Mouse (Mus musculus): ENCODE data around the gene 9530053A07Rik. TPM values are rescaled to one million over a fixed set of nuclear protein-coding genes. Genes with fewer than 3 reads are reported as not detected.
A peak's percentile ranks its signal among the peaks of the same experiment; 100 is the strongest.
"Not testable (repeated sequence)": the region's sequence is repeated elsewhere in the genome, so short reads cannot be mapped to it uniquely, and the experiment has no call there.

Gene 9530053A07Rik
- polyA plus RNA-seq, 1 experiment from 2014 or later: 0.04 TPM

DNA sequence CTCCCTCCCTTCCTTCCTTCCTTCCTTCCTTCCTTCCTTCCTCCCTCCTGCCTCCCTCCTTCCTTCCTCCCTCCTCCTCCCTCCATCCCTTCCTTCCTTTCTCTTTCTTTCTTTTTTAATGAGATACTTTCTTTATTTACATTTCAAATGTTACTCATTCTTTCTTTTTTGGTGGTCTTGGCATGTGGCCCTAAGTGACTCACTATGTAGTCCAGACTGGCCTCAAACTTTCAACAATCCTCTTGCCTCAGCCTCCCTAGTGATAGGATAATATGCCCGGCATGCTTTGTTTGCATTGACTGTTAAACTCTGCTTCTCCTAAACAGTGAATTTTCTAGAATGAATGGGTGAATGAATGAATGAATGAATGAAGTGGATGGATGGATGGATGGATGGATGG, 20.6 kb downstream of the 9530053A07Rik start:
- Histone ChIP-seq H3K27me3 (0 out of 2 replicates have a peak, but pooled peaks cover 4% of the 10 kb centered on the region), H3K4me2 (replicated peaks) (no peak overlapping the region), H3K9ac (no peak overlapping the region), H3K4me3 (no peak overlapping the region), H3K9me3 (no peaks in the 10 kb centered on the region), H3K4me1 (0 out of 2 replicates have a peak, but pooled peaks cover 4% of the 10 kb centered on the region), H3K36me3 (no peaks in the 10 kb centered on the region), H3K27ac (no peak overlapping the region)
- 93% methylated on average over 1 of the region's 1 CpGs for WGBS
- no peak for ATAC-seq (ENCODE audit: insufficient number of reproducible peaks, insufficient read depth, low FRiP score, low TSS enrichment)

DNA sequence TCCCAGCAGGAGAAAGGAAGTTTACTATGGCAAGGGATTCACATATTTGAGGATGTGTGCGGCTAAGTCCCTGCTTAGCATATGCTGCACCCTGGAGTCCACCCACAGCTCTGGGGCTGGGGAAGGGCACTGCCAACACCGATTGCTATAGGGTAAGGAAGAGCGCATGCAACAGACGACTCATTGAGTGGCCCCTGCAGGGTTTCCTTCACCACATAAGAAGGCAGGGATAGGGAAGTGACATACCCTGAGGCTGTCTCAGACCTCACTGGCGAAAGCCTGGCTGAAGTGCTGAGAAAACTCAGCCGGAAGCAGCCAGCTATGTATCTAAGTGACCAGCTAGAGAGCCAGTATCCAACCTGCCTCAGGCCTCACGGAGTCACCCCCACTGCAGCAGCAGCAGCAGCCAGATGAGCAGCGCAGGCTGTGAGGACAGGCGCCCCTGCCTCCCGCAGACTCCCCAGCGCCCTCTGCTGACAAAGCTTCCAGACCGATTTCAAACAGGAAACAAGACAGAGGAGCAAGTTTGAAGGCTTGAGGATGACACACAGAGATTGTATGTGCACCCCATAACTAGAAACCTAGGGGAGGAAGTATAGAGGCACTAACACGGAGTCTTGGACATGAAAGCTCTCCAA, 22.4 kb downstream of the 9530053A07Rik start:
- WGBS: 8% methylated on average over 13 of the region's 13 CpGs
- Histone ChIP-seq H3K9ac (no peak overlapping the region), H3K27ac (no peak overlapping the region), H3K36me3 (no peaks in the 10 kb centered on the region), H3K27me3 (0 out of 2 replicates have a peak, but pooled peaks cover 4% of the 10 kb centered on the region), H3K4me2 (replicated peaks) (no peak overlapping the region; the same call in 1 of the 2 replicates), H3K4me3 (no peak overlapping the region), H3K4me1 (0 out of 2 replicates have a peak, but pooled peaks cover 4% of the 10 kb centered on the region), H3K9me3 (no peaks in the 10 kb centered on the region)
- no peak for ATAC-seq (ENCODE audit: insufficient number of reproducible peaks, insufficient read depth, low FRiP score, low TSS enrichment)

DNA sequence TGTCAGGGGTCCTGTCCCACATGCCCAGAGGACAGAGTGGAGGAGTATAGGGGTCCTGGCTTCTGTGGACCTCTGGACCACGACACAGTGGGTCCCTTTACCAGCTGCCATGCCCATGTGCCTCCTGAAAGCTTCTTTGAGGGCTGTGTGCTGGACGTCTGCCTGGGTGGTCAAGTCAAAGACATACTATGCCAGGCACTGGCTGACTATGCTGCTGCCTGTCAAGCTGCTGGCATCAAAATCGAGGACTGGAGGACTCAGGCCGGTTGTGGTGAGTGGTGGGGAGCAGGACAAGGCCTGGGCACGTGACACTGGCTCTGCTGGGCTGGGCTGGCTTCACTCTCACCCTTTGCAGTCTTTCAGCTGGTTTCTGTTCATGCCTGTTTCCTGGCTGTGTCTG, 24.3 kb downstream of the 9530053A07Rik start:
- not testable (repeated sequence) for H3K36me3 ChIP-seq; H3K4me3 ChIP-seq; H3K27me3 ChIP-seq; H3K9ac ChIP-seq; H3K27ac ChIP-seq; H3K4me2 ChIP-seq (replicated peaks); H3K9me3 ChIP-seq; H3K4me1 ChIP-seq; ATAC-seq (ENCODE audit: insufficient number of reproducible peaks, insufficient read depth, low FRiP score, low TSS enrichment)
- WGBS: 34% methylated on average over 5 of the region's 5 CpGs

DNA sequence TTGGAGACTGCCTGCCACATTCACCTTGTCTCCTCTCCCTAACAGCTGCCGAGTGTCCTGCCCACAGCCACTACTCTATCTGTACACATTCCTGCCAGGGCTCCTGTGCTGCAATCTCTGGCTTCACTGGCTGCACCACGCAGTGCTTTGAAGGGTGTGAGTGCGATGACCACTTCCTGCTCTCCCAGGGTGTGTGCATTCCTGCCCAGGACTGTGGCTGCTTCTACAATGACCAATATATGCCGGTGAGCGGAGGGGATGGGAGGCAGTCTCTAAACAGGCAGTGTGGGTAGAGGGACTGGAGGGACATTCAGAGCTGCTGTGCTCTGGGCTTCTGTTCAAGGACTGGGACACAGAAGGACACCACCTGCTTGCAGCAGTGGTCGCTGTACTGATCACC, 30.0 kb downstream of the 9530053A07Rik start:
- no peak overlapping the region for H3K27ac ChIP-seq
- H3K9me3 ChIP-seq: no peaks in the 10 kb centered on the region
- H3K4me3 ChIP-seq: no peak overlapping the region
- WGBS: 57% methylated on average over 6 of the region's 6 CpGs
- H3K4me2 ChIP-seq (replicated peaks): no peak overlapping the region
- ATAC-seq (ENCODE audit: insufficient number of reproducible peaks, insufficient read depth, low FRiP score, low TSS enrichment): no peak
- no peaks in the 10 kb centered on the region for H3K27me3 ChIP-seq
- no peaks in the 10 kb centered on the region for H3K4me1 ChIP-seq
- no peak overlapping the region for H3K9ac ChIP-seq
- no peaks in the 10 kb centered on the region for H3K36me3 ChIP-seq

DNA sequence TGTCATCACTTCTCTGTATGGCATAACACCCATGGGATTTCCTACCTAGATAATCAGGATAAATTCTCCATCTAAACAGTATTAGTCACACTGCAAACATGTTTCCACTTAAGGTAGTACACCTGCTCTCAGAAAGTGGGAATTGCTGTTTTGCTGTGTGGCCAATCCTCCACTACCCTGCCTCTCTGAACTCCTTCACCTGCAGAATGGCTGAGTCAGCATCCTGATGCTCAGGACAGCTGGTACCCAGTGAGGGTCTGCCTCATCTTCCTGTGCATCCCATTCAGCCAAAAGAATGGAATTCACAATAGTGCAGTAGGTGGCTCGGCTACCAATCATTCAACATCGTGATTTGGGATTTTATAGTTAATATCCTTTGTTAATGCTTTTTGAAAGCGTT, 30.6 kb downstream of the 9530053A07Rik start:
- no peaks in the 10 kb centered on the region for H3K9me3 ChIP-seq
- H3K9ac ChIP-seq: no peak overlapping the region
- no peaks in the 10 kb centered on the region for H3K36me3 ChIP-seq
- no peak for ATAC-seq (ENCODE audit: insufficient number of reproducible peaks, insufficient read depth, low FRiP score, low TSS enrichment)
- H3K4me1 ChIP-seq: no peaks in the 10 kb centered on the region
- 81% methylated on average over 3 of the region's 3 CpGs for WGBS
- H3K27ac ChIP-seq: no peak overlapping the region
- no peak overlapping the region for H3K4me2 ChIP-seq (replicated peaks)
- no peak overlapping the region for H3K4me3 ChIP-seq
- no peaks in the 10 kb centered on the region for H3K27me3 ChIP-seq

DNA sequence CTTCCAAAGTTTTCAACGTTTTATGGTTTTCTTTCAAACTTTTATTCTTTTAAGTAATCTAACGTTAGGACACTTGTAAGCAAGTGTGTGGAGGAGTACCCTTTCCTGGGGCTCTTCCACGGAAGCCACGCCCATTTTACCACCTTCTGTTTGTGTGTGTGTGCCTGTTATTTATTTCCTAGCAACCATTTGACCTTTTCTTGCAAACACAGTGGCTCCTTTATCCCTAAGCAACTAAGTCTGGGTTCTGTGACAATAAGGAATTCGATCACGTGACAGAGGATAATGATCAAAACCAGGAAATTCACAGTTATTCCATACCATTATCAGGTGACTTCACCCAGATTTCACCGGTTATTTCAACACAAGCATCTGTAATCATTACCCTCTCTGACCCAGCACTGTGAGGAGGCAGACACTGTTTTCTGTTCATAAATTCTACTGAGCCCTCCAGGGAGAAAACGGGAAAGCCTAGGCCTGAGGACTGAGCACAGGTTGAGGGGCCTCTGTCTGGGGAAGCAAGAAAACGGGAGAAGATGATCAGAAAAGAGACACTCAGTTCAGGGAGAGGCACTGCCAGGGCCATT, 32.0 kb downstream of the 9530053A07Rik start:
- Histone ChIP-seq H3K9me3 (0 out of 2 replicates have a peak, but pooled peaks cover 5% of the 10 kb centered on the region), H3K27me3 (no peaks in the 10 kb centered on the region), H3K4me2 (replicated peaks) (no peak overlapping the region), H3K4me3 (no peak overlapping the region), H3K4me1 (no peaks in the 10 kb centered on the region), H3K36me3 (no peaks in the 10 kb centered on the region), H3K9ac (no peak overlapping the region), H3K27ac (no peak overlapping the region)
- no peak for ATAC-seq (ENCODE audit: insufficient number of reproducible peaks, insufficient read depth, low FRiP score, low TSS enrichment)
- 57% methylated on average over 9 of the region's 9 CpGs for WGBS

DNA sequence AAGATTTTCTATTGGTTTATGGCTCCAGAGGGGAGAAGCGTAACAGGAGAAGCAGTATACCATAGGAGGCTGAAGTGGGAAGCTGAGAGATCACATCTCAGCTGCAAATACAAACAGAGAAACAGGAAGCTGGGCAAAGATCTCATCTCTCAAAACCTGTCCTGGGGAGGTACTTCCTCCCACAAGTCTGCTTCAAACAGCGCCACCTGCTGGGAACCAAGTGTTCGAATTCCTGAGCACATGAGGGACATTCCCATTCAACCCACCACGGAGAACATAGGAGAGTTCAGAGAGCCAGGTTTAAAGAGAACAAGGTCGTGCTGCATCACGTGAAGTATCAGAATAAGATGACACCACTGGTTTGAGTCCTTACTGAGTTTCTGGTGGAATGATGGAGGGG, 36.1 kb downstream of the 9530053A07Rik start:
- Histone ChIP-seq H3K9me3 (0 out of 2 replicates have a peak, but pooled peaks cover 5% of the 10 kb centered on the region), H3K4me3 (no peak overlapping the region), H3K4me2 (replicated peaks) (no peak overlapping the region), H3K4me1 (peaks cover 7% of the 10 kb centered on the region; the same call in 1 of the 2 replicates), H3K36me3 (no peaks in the 10 kb centered on the region), H3K27ac (no peak overlapping the region), H3K9ac (no peak overlapping the region), H3K27me3 (no peaks in the 10 kb centered on the region)
- WGBS: 82% methylated on average over 6 of the region's 6 CpGs
- ATAC-seq (ENCODE audit: insufficient number of reproducible peaks, insufficient read depth, low FRiP score, low TSS enrichment): no peak

DNA sequence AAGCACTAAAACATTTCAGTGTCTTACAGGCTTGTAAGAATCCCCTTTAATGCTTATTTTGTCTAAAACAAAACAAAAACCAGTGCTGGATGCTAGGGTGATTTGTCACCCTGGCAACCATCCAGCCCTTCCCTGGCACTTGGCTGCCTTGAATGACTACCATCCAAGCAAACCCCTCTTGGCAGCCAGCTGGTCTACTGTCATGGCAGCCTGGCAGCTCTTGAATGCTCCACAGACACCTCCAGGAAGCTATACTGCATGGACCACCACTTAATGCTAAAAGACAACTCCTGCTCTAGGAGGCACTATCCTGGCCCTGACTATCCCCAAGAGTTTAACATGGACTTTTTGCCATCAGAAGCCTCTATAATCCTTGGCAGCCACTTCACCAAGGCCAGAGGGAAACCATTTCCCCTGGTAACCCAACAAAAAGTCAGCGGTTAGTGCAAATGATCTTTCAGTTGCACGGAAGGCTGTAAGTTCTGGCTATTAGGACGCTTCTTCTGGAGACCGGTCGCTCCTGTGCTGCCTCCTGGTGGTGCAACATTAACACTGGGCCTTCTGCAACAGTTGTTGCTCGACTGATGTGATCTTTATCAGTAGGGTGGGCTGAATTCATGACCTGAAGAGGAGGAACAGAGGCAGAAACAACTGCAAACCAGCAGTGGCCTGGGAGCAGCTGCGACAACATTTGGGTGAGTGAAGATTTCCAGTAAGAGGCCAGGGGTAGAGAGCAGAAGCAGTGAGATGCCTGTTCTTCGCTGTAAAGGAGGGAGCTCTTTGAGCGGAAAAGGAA, 39.3 kb downstream of the 9530053A07Rik start:
- no peaks in the 10 kb centered on the region for H3K27me3 ChIP-seq
- H3K4me1 ChIP-seq: peaks cover 19% of the 10 kb centered on the region
- H3K27ac ChIP-seq: peak overlapping the region; percentile 63
- no peaks in the 10 kb centered on the region for H3K36me3 ChIP-seq
- H3K4me3 ChIP-seq: peak overlapping the region; percentile 83
- WGBS: 7% methylated on average over 9 of the region's 9 CpGs
- H3K9me3 ChIP-seq: 0 out of 2 replicates have a peak, but pooled peaks cover 5% of the 10 kb centered on the region
- H3K9ac ChIP-seq: peak overlapping the region; percentile 60
- peak overlapping the region; percentile 85 for H3K4me2 ChIP-seq (replicated peaks)
- ATAC-seq (ENCODE audit: insufficient number of reproducible peaks, insufficient read depth, low FRiP score, low TSS enrichment): no peak

DNA sequence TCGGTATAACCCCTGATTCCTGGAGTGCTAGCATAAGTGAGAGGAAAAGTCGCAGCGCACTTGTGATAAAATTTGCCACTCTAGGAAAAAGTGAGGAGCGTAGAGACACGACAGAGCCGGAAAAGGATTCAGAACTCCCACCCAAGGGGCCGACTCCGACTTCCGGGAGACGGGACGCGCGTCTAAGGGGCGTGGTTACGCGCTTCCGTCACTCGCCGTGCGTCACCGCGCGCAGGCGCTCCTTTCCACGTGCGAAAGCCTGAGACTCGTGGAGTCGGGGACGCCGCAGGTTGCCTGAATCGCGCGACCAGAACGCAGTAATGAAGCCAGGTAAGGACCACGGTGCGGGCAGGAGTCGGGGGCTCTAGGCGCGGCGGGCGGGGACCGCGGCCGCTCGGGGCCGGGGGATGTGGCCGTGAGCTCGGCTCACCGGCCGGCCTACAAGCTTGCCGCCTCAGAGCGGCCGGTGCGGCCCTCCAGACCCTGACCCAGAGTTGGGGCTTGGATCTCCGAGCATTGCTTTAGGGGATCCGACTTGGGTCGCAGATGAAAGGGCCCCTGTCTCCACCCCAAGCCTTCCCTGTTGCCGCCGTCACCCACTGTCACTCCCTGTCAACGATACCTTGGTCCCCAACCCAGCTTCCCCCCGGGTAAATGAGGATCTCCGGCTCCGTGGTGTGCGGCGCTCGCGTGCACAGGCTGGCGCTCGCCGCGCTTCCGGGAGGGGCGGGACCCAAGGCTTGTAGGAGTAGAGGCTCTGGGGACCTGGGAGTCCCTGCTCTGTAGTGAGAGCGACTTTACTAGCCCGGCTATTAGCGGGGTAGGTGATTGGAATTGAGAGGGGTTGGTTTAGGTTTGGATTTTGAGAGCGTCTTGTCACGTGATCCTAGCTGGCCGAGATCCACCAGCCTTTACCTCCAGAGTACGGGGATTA, 40.5 kb downstream of the 9530053A07Rik start, which contains the start of gene Fbl:
Gene Fbl, plus strand, starts transcription at position 222 of the 934 bp plus-strand sequence.
- WGBS: under 1% methylated on average over 80 of the region's 80 CpGs
- peak within 1 kb of the TSS; percentile 72 for H3K9ac ChIP-seq

DNA sequence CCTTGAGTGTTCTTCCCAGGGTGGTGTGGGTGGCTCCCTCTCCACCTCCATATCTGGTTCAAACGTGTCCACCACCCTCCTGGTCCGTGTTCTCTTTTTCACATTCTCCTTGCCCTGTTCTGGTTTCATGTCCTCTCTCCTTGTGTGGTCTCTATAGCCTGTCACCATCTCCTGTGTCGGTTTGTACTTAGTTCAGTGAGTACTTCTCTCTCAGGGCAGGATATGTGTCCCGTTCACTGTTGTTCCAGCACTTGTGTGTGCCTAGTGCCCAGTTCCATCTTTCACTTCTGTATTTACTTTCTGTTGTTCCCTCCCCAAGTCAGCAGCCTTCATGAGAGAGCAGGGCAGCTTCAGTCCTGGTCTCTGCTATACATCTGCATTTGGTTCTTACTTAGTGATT, 46.1 kb downstream of the 9530053A07Rik start:
- H3K9me3 ChIP-seq: no peaks in the 10 kb centered on the region
- H3K4me1 ChIP-seq: peaks cover 12% of the 10 kb centered on the region
- no peak overlapping the region for H3K27ac ChIP-seq
- H3K4me2 ChIP-seq (replicated peaks): no peak overlapping the region
- WGBS: 91% methylated on average over 4 of the region's 4 CpGs
- H3K4me3 ChIP-seq: no peak overlapping the region
- H3K9ac ChIP-seq: no peak overlapping the region
- no peaks in the 10 kb centered on the region for H3K27me3 ChIP-seq
- no peak for ATAC-seq (ENCODE audit: insufficient number of reproducible peaks, insufficient read depth, low FRiP score, low TSS enrichment)
- H3K36me3 ChIP-seq: peaks cover 42% of the 10 kb centered on the region

More for the DNA sequence above, 40.5 kb downstream of the 9530053A07Rik start, which contains the start of gene Fbl:
- H3K9me3 ChIP-seq: 0 out of 2 replicates have a peak, but pooled peaks cover 5% of the 10 kb centered on the region
- peak within 1 kb of the TSS; percentile 83 for H3K4me3 ChIP-seq
- peaks cover 4% of the 10 kb centered on the region; the same call in 1 of the 2 replicates for H3K36me3 ChIP-seq
- peak within 1 kb of the TSS; percentile 86 for H3K27ac ChIP-seq
- H3K4me1 ChIP-seq: peaks cover 19% of the 10 kb centered on the region
- peak; percentile 81 for ATAC-seq (ENCODE audit: insufficient number of reproducible peaks, insufficient read depth, low FRiP score, low TSS enrichment)
- H3K27me3 ChIP-seq: no peaks in the 10 kb centered on the region
- H3K4me2 ChIP-seq (replicated peaks): peak within 1 kb of the TSS; percentile 85

DNA sequence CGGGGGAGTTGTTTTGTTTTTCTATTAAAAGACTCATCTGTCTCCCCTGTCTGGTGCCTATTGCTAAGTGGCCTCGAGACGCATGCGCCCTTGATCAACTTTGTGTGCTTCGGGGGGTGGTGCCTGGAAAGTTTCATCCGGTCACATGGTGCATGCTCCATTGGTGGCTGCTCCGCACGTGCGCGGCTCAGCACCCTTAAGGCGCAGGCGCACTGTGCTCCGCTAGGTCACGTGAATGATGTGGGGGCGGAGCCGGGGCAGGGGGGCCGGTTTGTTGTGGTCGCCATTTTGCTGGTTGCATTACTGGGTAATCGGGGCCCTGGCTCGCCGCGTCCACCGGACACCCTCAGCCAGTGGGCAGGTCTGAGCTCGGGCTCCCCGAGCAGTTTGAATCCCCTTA, 50.0 kb downstream of the 9530053A07Rik start, which contains the start of gene Dyrk1b:
Gene Dyrk1b, plus strand, starts transcription at position 242 of the 400 bp plus-strand sequence.
- WGBS: under 1% methylated on average over 25 of the region's 25 CpGs
- peak within 1 kb of the TSS; percentile 86 for H3K27ac ChIP-seq
- ATAC-seq (ENCODE audit: insufficient number of reproducible peaks, insufficient read depth, low FRiP score, low TSS enrichment): peak; percentile 82

More for the DNA sequence above, 50.0 kb downstream of the 9530053A07Rik start, which contains the start of gene Dyrk1b:
- peaks cover 13% of the 10 kb centered on the region for H3K4me1 ChIP-seq
- peak within 1 kb of the TSS; percentile 83 for H3K9ac ChIP-seq
- H3K4me3 ChIP-seq: peak within 1 kb of the TSS; percentile 97
- H3K36me3 ChIP-seq: peaks cover 73% of the 10 kb centered on the region
- peak within 1 kb of the TSS; percentile 90 for H3K4me2 ChIP-seq (replicated peaks)
- no peaks in the 10 kb centered on the region for H3K27me3 ChIP-seq
- no peaks in the 10 kb centered on the region for H3K9me3 ChIP-seq

Data from embryonic facial prominence, embryonic 12.5 days (tissue).